Mouse (Mus musculus) ES-Bruce4 (cell line): ENCODE results near the gene Brd4.
"Not testable (repeated sequence)": the region's sequence is repeated elsewhere in the genome, so short reads cannot be mapped to it uniquely, and the experiment has no call there.

ENCODE experiments used
- CTCF ChIP-seq: IDR thresholded peaks from one replicate; pipeline ENCODE4 v1.8.1; 2011; ENCODE audit warnings: low read depth, low read length
- EP300 ChIP-seq: IDR thresholded peaks from 2 replicates; pipeline ENCODE4 v1.6.1; 2011; ENCODE audit warnings: low read depth, low read length; ENCODE audit not compliant: insufficient read depth
- POLR2A ChIP-seq: IDR thresholded peaks from one replicate; pipeline ENCODE4 v1.8.1; 2011; ENCODE audit warnings: low read length; ENCODE audit not compliant: insufficient read depth

DNA sequence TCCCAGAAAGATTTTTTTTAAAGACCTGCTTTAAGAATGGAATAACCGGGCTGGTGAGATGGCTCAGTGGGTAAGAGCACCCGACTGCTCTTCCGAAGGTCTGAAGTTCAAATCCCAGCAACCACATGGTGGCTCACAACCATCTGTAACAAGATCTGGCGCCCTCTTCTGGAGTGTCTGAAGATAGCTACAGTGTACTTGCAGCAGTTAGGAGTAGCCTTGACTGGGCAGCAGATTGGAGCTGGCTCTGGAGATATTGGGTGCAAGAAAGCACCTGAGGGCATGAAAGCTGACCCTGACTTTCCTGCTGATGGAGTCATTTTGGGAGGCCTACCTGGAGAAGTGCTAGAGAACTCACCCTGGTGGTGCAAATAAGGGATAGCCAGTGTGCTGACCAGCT, 68.9 kb downstream of the Brd4 start:
- TF ChIP-seq CTCF = peak; percentile 30
- TF ChIP-seq POLR2A, EP300: not testable (repeated sequence)
